ENCODE assay signal across 16 mouse cellular contexts in genomic region chr2:30833644-30834043, GRCm38 (mm10). TPM values are rescaled to one million over a fixed set of nuclear protein-coding genes. Genes with fewer than 3 reads are reported as not detected.
DNase-seq lines count a peak whose midpoint lies in the region; ATAC-seq and TF ChIP-seq lines count a peak whose summit lies in the region.
"Had no signal": no experiment of that assay in that cellular context is flagged by ENCODE, and none has a peak within 500 bp of the region (broad histone marks: within the 10 kb centered on the region; RNA-seq: fewer than 3 reads in every experiment).

No protein-coding gene starts in this region.

- no peak overlapping the region for H3K4me2 ChIP-seq in heart, embryonic 11.5 days
- H3K4me2 ChIP-seq in midbrain, embryonic 13.5 days (replicated peaks), result no peak overlapping the region
- H3K4me2 ChIP-seq: lung, embryonic 14.5 days had no signal

- no peak overlapping the region for H3K4me3 ChIP-seq in heart, embryonic 11.5 days (ENCODE audit: low read depth, low read length)
- H3K4me3 ChIP-seq in midbrain, embryonic 13.5 days (replicated peaks), result no peak overlapping the region
- no peak overlapping the region for H3K4me3 ChIP-seq in midbrain, embryonic 10.5 days
- H3K4me3 ChIP-seq in embryonic fibroblast, embryonic 13.5 days (ENCODE audit: insufficient read depth, low read length), result no peak overlapping the region
- H3K4me3 ChIP-seq: layer of hippocampus, adult 2 months had no signal

- no peak for TF ChIP-seq POLR2A in embryonic fibroblast, embryonic 13.5 days (IDR thresholded peaks at IDR 0.05; ENCODE audit: low read depth, low read length)

- no peak for TF ChIP-seq CTCF in embryonic fibroblast, embryonic 13.5 days (IDR thresholded peaks at IDR 0.05; ENCODE audit: borderline replicate concordance, insufficient read depth, low read length)

- no peaks in the 10 kb centered on the region for H3K36me3 ChIP-seq in heart, embryonic 11.5 days (ENCODE audit: control insufficient read depth, insufficient read depth, low read length)
- H3K36me3 ChIP-seq in midbrain, embryonic 13.5 days, result no peaks in the 10 kb centered on the region
- no peaks in the 10 kb centered on the region for H3K36me3 ChIP-seq in midbrain, embryonic 10.5 days

- no peaks in the 10 kb centered on the region for H3K9me3 ChIP-seq in heart, embryonic 11.5 days (replicated peaks; ENCODE audit: control insufficient read depth, low read length)
- H3K9me3 ChIP-seq in midbrain, embryonic 13.5 days, result no peaks in the 10 kb centered on the region
- no peaks in the 10 kb centered on the region for H3K9me3 ChIP-seq in midbrain, embryonic 10.5 days (replicated peaks)

- no peak overlapping the region for H3K9ac ChIP-seq in heart, embryonic 11.5 days (ENCODE audit: low read depth, low read length)
- 0 out of 2 replicates have a peak overlapping the region, but pooled peaks have one; percentile 36 for H3K9ac ChIP-seq in midbrain, embryonic 13.5 days (replicated peaks)
- H3K9ac ChIP-seq: lung, embryonic 14.5 days had no signal

- no peak for DNase-seq in heart, adult 18-20 months
- no peak for DNase-seq in midbrain, embryonic 10.5 days (ENCODE audit: low spot score)
- DNase-seq in urinary bladder, postnatal 36 days (ENCODE audit: low spot score in 2 of 2), result no peak
- no peak for DNase-seq in frontal cortex, postnatal 36 days (ENCODE audit: low spot score in 2 of 2)
- DNase-seq: cerebellum, adult 9-10 months; lung, embryonic 14.5 days; thymus, postnatal 4 days had no signal

- peak overlapping the region; percentile 78 for H3K27ac ChIP-seq in heart, embryonic 11.5 days (ENCODE audit: low read depth, low read length)
- H3K27ac ChIP-seq in midbrain, embryonic 13.5 days, result no peak overlapping the region
- H3K27ac ChIP-seq in midbrain, embryonic 10.5 days (replicated peaks), result no peak overlapping the region; the same call in 1 of the 2 replicates
- H3K27ac ChIP-seq in embryonic fibroblast, embryonic 13.5 days (ENCODE audit: insufficient read depth, low read length), result peak overlapping the region; percentile 81
- H3K27ac ChIP-seq: layer of hippocampus, adult 2 months had no signal

- WGBS in heart, embryonic 11.5 days (ENCODE audit: insufficient replicate concordance), result 54% methylated on average over 5 of the region's 5 CpGs
- WGBS in midbrain, embryonic 13.5 days, result 78% methylated on average over 5 of the region's 5 CpGs
- 61% methylated on average over 5 of the region's 5 CpGs for WGBS in midbrain, embryonic 10.5 days

- ATAC-seq in heart, embryonic 11.5 days (replicated peaks; ENCODE audit: insufficient number of reproducible peaks, low FRiP score, low TSS enrichment), result no peak
- ATAC-seq in midbrain, embryonic 13.5 days, result no peak
- ATAC-seq in megakaryocyte, adult 5-6 weeks (ENCODE audit: poor library complexity, severe bottlenecking), result no peak
- ATAC-seq: CD4-positive, CD25-positive, alpha-beta regulatory T cell, adult 4 months; forebrain, embryonic 14.5 days; inflammation-experienced regulatory T-cells, adult 6 months; midbrain, embryonic 16.5 days had no signal

- H3K4me1 ChIP-seq in heart, embryonic 11.5 days (ENCODE audit: control insufficient read depth, insufficient read depth, low read length), result peaks cover 29% of the 10 kb centered on the region
- H3K4me1 ChIP-seq in midbrain, embryonic 13.5 days (replicated peaks), result peaks cover 12% of the 10 kb centered on the region
- H3K4me1 ChIP-seq in midbrain, embryonic 10.5 days, result peaks cover 41% of the 10 kb centered on the region
- H3K4me1 ChIP-seq in embryonic fibroblast, embryonic 13.5 days (ENCODE audit: control insufficient read depth, insufficient read depth, low read length), result peaks cover 11% of the 10 kb centered on the region; the same call in 1 of the 2 replicates

- H3K27me3 ChIP-seq in heart, embryonic 11.5 days (ENCODE audit: control insufficient read depth, insufficient read depth, low read length), result no peaks in the 10 kb centered on the region
- no peaks in the 10 kb centered on the region for H3K27me3 ChIP-seq in midbrain, embryonic 13.5 days
- no peaks in the 10 kb centered on the region for H3K27me3 ChIP-seq in midbrain, embryonic 10.5 days (ENCODE audit: low read depth, poor library complexity, severe bottlenecking)

RNA-seq across cellular contexts. Expression of gene Prrx2, which starts 1.1 kb away (rescaled TPM):
- 55.8 and 63.2 TPM in 2 replicates for polyA plus RNA-seq in heart, embryonic 11.5 days (2014; fragmentation: Nextera tagmentation; extraction: Ambion mirVana)
- total RNA-seq in heart, adult 18-20 months (2021), result 1 to 10 TPM in 1 of 2 experiments, under 1 TPM in 1; 0.92 to 1.5 TPM
- polyA plus RNA-seq in midbrain, embryonic 13.5 days (2015; fragmentation: Nextera tagmentation; extraction: Ambion mirVana), result 2.0 and 2.8 TPM in 2 replicates
- 22.3 and 29.5 TPM in 2 replicates for polyA plus RNA-seq in midbrain, embryonic 10.5 days (2016; fragmentation: Nextera tagmentation; extraction: Ambion mirVana)
- 130 and 154 TPM in 2 replicates for polyA plus RNA-seq in embryonic fibroblast, embryonic 13.5 days (2011; ENCODE audit: insufficient read length, low read depth, missing spikeins)
- total RNA-seq in megakaryocyte, adult 5-6 weeks (2015), result not detected in 2 replicates
- not detected in 2 replicates for total RNA-seq in megakaryocyte, adult 5-6 weeks (2017)
- polyA plus RNA-seq: CD4-positive, CD25-positive, alpha-beta regulatory T cell, adult 4 months; inflammation-experienced regulatory T-cells, adult 6 months had no signal

RNA-seq across cellular contexts. Expression of gene Asb6, which starts 3.5 kb away (rescaled TPM):
- 20.2 and 22.8 TPM in 2 replicates for polyA plus RNA-seq in heart, embryonic 11.5 days (2014; fragmentation: Nextera tagmentation; extraction: Ambion mirVana)
- total RNA-seq in heart, adult 18-20 months (2021), result 1 to 10 TPM; 6.6 to 7.4 TPM
- polyA plus RNA-seq in midbrain, embryonic 13.5 days (2015; fragmentation: Nextera tagmentation; extraction: Ambion mirVana), result 41.7 and 43.0 TPM in 2 replicates
- 43.9 and 45.8 TPM in 2 replicates for polyA plus RNA-seq in midbrain, embryonic 10.5 days (2016; fragmentation: Nextera tagmentation; extraction: Ambion mirVana)
- polyA plus RNA-seq in embryonic fibroblast, embryonic 13.5 days (2011; ENCODE audit: insufficient read length, low read depth, missing spikeins), result 20.2 and 26.0 TPM in 2 replicates
- total RNA-seq in megakaryocyte, adult 5-6 weeks (2015), result 4.3 and 6.1 TPM in 2 replicates
- 12.6 and 17.1 TPM in 2 replicates for total RNA-seq in megakaryocyte, adult 5-6 weeks (2017)

RNA-seq across cellular contexts. Expression of gene Ntmt1, which starts 26.0 kb away (rescaled TPM):
- 82.6 and 87.5 TPM in 2 replicates for polyA plus RNA-seq in heart, embryonic 11.5 days (2014; fragmentation: Nextera tagmentation; extraction: Ambion mirVana)
- 10 to 100 TPM; 22.6 to 29.2 TPM for total RNA-seq in heart, adult 18-20 months (2021)
- polyA plus RNA-seq in midbrain, embryonic 13.5 days (2015; fragmentation: Nextera tagmentation; extraction: Ambion mirVana), result 121 and 123 TPM in 2 replicates
- polyA plus RNA-seq in midbrain, embryonic 10.5 days (2016; fragmentation: Nextera tagmentation; extraction: Ambion mirVana), result 126 and 127 TPM in 2 replicates
- polyA plus RNA-seq in embryonic fibroblast, embryonic 13.5 days (2011; ENCODE audit: insufficient read length, low read depth, missing spikeins), result 25.6 and 30.3 TPM in 2 replicates
- 4.1 and 9.5 TPM in 2 replicates for total RNA-seq in megakaryocyte, adult 5-6 weeks (2015)
- 7.9 TPM in 2 replicates for total RNA-seq in megakaryocyte, adult 5-6 weeks (2017)

RNA-seq across cellular contexts. Expression of gene 1700001O22Rik, which starts 30.2 kb away (rescaled TPM):
- 1.2 and 1.6 TPM in 2 replicates for polyA plus RNA-seq in heart, embryonic 11.5 days (2014; fragmentation: Nextera tagmentation; extraction: Ambion mirVana)
- under 1 TPM; 0.49 to 0.74 TPM for total RNA-seq in heart, adult 18-20 months (2021)
- polyA plus RNA-seq in midbrain, embryonic 13.5 days (2015; fragmentation: Nextera tagmentation; extraction: Ambion mirVana), result 1.1 and 1.3 TPM in 2 replicates
- 3.5 and 4.0 TPM in 2 replicates for polyA plus RNA-seq in midbrain, embryonic 10.5 days (2016; fragmentation: Nextera tagmentation; extraction: Ambion mirVana)
- not detected in 2 replicates for polyA plus RNA-seq in embryonic fibroblast, embryonic 13.5 days (2011; ENCODE audit: insufficient read length, low read depth, missing spikeins)
- total RNA-seq in megakaryocyte, adult 5-6 weeks (2015), result not detected in 2 replicates
- total RNA-seq in megakaryocyte, adult 5-6 weeks (2017), result 0.45 TPM in 1 of 2 replicates, not detected in the other

Comparison
In these comparisons a context has a peak if more than half of its experiments do, and no peak if none do; other contexts are left out.
1. H3K27ac ChIP-seq: peak in heart, embryonic 11.5 days (single experiment) and embryonic fibroblast, embryonic 13.5 days (single experiment); none in midbrain, embryonic 13.5 days (single experiment) and midbrain, embryonic 10.5 days (single experiment).